Mouse (Mus musculus): ENCODE data around the gene 1700102P08Rik. TPM values are rescaled to one million over a fixed set of nuclear protein-coding genes. Genes with fewer than 3 reads are reported as not detected.

The 1700102P08Rik gene
- polyA plus RNA-seq, 1 experiment from 2014 or later, result 0.66 TPM

- Histone ChIP-seq H3K9me3 (replicated peaks; ENCODE audit: control insufficient read depth, low read length) (no peaks in the 10 kb centered on the region), H3K27ac (ENCODE audit: low read depth, low read length) (no peak overlapping the region), H3K4me2 (no peak overlapping the region), H3K36me3 (ENCODE audit: control insufficient read depth, insufficient read depth, low read length) (peaks cover 45% of the 10 kb centered on the region), H3K4me1 (ENCODE audit: control insufficient read depth, insufficient read depth, low read length) (peaks cover 3% of the 10 kb centered on the region; the same call in 1 of the 2 replicates), H3K27me3 (ENCODE audit: control insufficient read depth, insufficient read depth, low read length) (no peaks in the 10 kb centered on the region), H3K4me3 (ENCODE audit: low read depth, low read length) (no peak overlapping the region), H3K9ac (ENCODE audit: low read depth, low read length) (no peak overlapping the region)
- WGBS (ENCODE audit: insufficient replicate concordance), result 51% methylated on average over 9 of the region's 9 CpGs
- no peak for ATAC-seq (replicated peaks; ENCODE audit: insufficient number of reproducible peaks, low FRiP score, low TSS enrichment)
Measured at GRCm38 (mm10) chr9:108378234-108378633, 14.4 kb upstream of the 1700102P08Rik start.

DNA sequence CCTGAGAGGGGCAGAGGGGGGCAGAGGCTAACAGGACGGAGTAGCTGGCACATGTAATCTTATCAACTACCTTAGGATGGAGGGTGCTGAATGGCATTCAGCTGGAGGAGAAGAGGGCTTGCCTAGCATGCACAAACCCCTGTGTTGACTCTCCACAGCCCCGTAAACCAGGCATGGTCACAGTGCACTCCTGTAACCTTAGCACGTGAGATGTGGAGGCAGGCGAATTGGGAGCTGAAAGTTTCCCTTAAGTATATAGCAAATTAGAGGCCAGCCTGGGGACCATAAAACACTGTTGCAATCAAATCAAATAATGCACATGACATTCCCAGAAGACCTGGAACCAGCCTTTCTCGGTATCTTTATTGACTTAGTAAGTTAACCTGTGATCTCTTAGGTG is 13.9 kb upstream of the 1700102P08Rik start:
- ATAC-seq (replicated peaks; ENCODE audit: insufficient number of reproducible peaks, low FRiP score, low TSS enrichment), result no peak
- WGBS (ENCODE audit: insufficient replicate concordance), result 71% methylated on average over 5 of the region's 5 CpGs
- peaks cover 44% of the 10 kb centered on the region for H3K36me3 ChIP-seq (ENCODE audit: control insufficient read depth, insufficient read depth, low read length)
- H3K4me3 ChIP-seq (ENCODE audit: low read depth, low read length), result no peak overlapping the region
- H3K4me1 ChIP-seq (ENCODE audit: control insufficient read depth, insufficient read depth, low read length), result peaks cover 3% of the 10 kb centered on the region; the same call in 1 of the 2 replicates
- no peaks in the 10 kb centered on the region for H3K9me3 ChIP-seq (replicated peaks; ENCODE audit: control insufficient read depth, low read length)
- H3K4me2 ChIP-seq, result no peak overlapping the region
- H3K27me3 ChIP-seq (ENCODE audit: control insufficient read depth, insufficient read depth, low read length), result no peaks in the 10 kb centered on the region
- no peak overlapping the region for H3K27ac ChIP-seq (ENCODE audit: low read depth, low read length)
- no peak overlapping the region for H3K9ac ChIP-seq (ENCODE audit: low read depth, low read length)

DNA sequence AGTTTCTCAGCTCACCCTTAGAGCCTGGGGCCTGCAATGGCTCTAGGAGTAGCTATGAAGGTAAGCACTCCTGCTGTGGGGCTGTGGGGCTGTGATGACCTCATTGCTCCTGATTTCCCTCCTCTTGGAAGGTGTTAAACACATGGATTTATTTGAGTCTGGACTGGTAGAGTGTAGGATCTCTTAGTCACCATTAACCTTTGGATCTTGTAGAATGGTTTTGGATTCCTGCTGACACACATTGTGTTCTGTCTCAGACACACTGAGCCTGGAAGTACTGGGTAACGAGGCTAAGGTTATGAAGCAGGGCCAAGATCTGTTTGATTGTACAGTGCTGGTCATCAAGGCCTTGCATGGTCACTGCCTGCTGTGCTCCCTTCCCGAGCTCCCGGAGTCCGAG is 13.3 kb upstream of the 1700102P08Rik start:
- peaks cover 44% of the 10 kb centered on the region for H3K36me3 ChIP-seq (ENCODE audit: control insufficient read depth, insufficient read depth, low read length)
- 60% methylated on average over 4 of the region's 4 CpGs for WGBS (ENCODE audit: insufficient replicate concordance)

DNA sequence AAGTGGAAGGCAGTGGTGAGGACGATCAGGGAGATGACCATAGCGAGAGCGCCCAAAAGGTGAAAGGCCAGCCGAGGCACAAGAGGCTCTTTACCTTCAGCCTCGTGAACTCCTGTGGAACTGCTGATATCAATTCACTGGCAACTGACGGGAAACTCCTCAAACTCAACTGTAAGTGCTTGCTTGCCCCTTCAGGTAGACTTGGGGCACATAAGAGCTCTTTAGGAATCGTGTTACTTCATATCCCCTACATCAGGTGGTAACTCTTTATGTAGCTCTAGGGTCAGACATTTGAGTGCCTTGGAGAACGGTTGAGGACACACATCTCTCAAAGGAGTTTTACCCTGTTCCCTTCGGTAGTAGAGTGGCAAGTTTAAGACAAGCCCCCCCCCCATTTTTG is 11.2 kb upstream of the 1700102P08Rik start:
- Histone ChIP-seq H3K4me2 (no peak overlapping the region), H3K4me1 (ENCODE audit: control insufficient read depth, insufficient read depth, low read length) (peaks cover 3% of the 10 kb centered on the region; the same call in 1 of the 2 replicates), H3K4me3 (ENCODE audit: low read depth, low read length) (no peak overlapping the region), H3K27ac (ENCODE audit: low read depth, low read length) (no peak overlapping the region), H3K9ac (ENCODE audit: low read depth, low read length) (no peak overlapping the region), H3K27me3 (ENCODE audit: control insufficient read depth, insufficient read depth, low read length) (no peaks in the 10 kb centered on the region), H3K36me3 (ENCODE audit: control insufficient read depth, insufficient read depth, low read length) (peaks cover 46% of the 10 kb centered on the region), H3K9me3 (replicated peaks; ENCODE audit: control insufficient read depth, low read length) (no peaks in the 10 kb centered on the region)
- WGBS (ENCODE audit: insufficient replicate concordance), result 91% methylated on average over 9 of the region's 9 CpGs
- ATAC-seq (replicated peaks; ENCODE audit: insufficient number of reproducible peaks, low FRiP score, low TSS enrichment), result no peak

More for the DNA sequence above, 13.3 kb upstream of the 1700102P08Rik start:
- no peaks in the 10 kb centered on the region for H3K9me3 ChIP-seq (replicated peaks; ENCODE audit: control insufficient read depth, low read length)
- no peak overlapping the region for H3K4me2 ChIP-seq
- no peak overlapping the region for H3K4me3 ChIP-seq (ENCODE audit: low read depth, low read length)
- no peak overlapping the region for H3K27ac ChIP-seq (ENCODE audit: low read depth, low read length)
- H3K9ac ChIP-seq (ENCODE audit: low read depth, low read length), result no peak overlapping the region
- no peak for ATAC-seq (replicated peaks; ENCODE audit: insufficient number of reproducible peaks, low FRiP score, low TSS enrichment)
- H3K4me1 ChIP-seq (ENCODE audit: control insufficient read depth, insufficient read depth, low read length), result peaks cover 3% of the 10 kb centered on the region; the same call in 1 of the 2 replicates
- H3K27me3 ChIP-seq (ENCODE audit: control insufficient read depth, insufficient read depth, low read length), result no peaks in the 10 kb centered on the region

- H3K27ac ChIP-seq (ENCODE audit: low read depth, low read length), result no peak overlapping the region
- H3K4me1 ChIP-seq (ENCODE audit: control insufficient read depth, insufficient read depth, low read length), result no peaks in the 10 kb centered on the region
- ATAC-seq (replicated peaks; ENCODE audit: insufficient number of reproducible peaks, low FRiP score, low TSS enrichment), result no peak
- WGBS (ENCODE audit: insufficient replicate concordance), result 79% methylated on average over 7 of the region's 7 CpGs
- H3K4me2 ChIP-seq, result no peak overlapping the region
- no peaks in the 10 kb centered on the region for H3K27me3 ChIP-seq (ENCODE audit: control insufficient read depth, insufficient read depth, low read length)
- no peak overlapping the region for H3K9ac ChIP-seq (ENCODE audit: low read depth, low read length)
- H3K4me3 ChIP-seq (ENCODE audit: low read depth, low read length), result no peak overlapping the region
- peaks cover 42% of the 10 kb centered on the region for H3K36me3 ChIP-seq (ENCODE audit: control insufficient read depth, insufficient read depth, low read length)
- no peaks in the 10 kb centered on the region for H3K9me3 ChIP-seq (replicated peaks; ENCODE audit: control insufficient read depth, low read length)
Measured at GRCm38 (mm10) chr9:108385006-108385405, 7.6 kb upstream of the 1700102P08Rik start.

GRCm38 (mm10) chr9:108386816-108387215 is 5.8 kb upstream of the 1700102P08Rik start:
- H3K4me1 ChIP-seq (ENCODE audit: control insufficient read depth, insufficient read depth, low read length), result no peaks in the 10 kb centered on the region
- no peak for ATAC-seq (replicated peaks; ENCODE audit: insufficient number of reproducible peaks, low FRiP score, low TSS enrichment)
- peaks cover 38% of the 10 kb centered on the region for H3K36me3 ChIP-seq (ENCODE audit: control insufficient read depth, insufficient read depth, low read length)
- H3K9ac ChIP-seq (ENCODE audit: low read depth, low read length), result no peak overlapping the region
- no peak overlapping the region for H3K27ac ChIP-seq (ENCODE audit: low read depth, low read length)
- 86% methylated on average over 4 of the region's 4 CpGs for WGBS (ENCODE audit: insufficient replicate concordance)
- no peak overlapping the region for H3K4me3 ChIP-seq (ENCODE audit: low read depth, low read length)
- no peaks in the 10 kb centered on the region for H3K9me3 ChIP-seq (replicated peaks; ENCODE audit: control insufficient read depth, low read length)
- H3K4me2 ChIP-seq, result no peak overlapping the region
- no peaks in the 10 kb centered on the region for H3K27me3 ChIP-seq (ENCODE audit: control insufficient read depth, insufficient read depth, low read length)

DNA sequence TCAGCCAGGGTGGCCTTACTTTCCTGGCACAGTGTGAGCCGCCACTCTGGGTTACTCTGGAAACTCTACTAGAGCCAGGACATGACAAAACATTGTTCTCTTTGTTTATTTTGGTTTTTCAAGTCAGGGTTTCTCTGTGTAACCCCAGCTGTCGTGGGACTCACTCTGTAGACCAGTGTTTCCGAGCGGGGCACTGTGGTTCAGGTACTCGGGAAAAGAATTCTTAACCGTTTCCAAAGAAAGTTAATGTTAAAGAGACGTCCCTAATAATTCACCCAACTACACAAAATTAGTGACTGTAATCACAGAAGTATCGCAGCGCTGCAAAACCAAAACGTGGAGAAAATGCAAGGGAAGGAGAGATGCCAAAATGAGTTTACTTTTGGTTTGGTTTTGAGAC is 4.0 kb upstream of the 1700102P08Rik start:
- Histone ChIP-seq H3K27me3 (ENCODE audit: control insufficient read depth, insufficient read depth, low read length) (no peaks in the 10 kb centered on the region), H3K4me1 (ENCODE audit: control insufficient read depth, insufficient read depth, low read length) (no peaks in the 10 kb centered on the region), H3K9ac (ENCODE audit: low read depth, low read length) (no peak overlapping the region), H3K36me3 (ENCODE audit: control insufficient read depth, insufficient read depth, low read length) (peaks cover 41% of the 10 kb centered on the region), H3K27ac (ENCODE audit: low read depth, low read length) (no peak overlapping the region), H3K9me3 (replicated peaks; ENCODE audit: control insufficient read depth, low read length) (no peaks in the 10 kb centered on the region), H3K4me3 (ENCODE audit: low read depth, low read length) (no peak overlapping the region), H3K4me2 (no peak overlapping the region)
- no peak for ATAC-seq (replicated peaks; ENCODE audit: insufficient number of reproducible peaks, low FRiP score, low TSS enrichment)
- WGBS (ENCODE audit: insufficient replicate concordance), result 87% methylated on average over 10 of the region's 10 CpGs

DNA sequence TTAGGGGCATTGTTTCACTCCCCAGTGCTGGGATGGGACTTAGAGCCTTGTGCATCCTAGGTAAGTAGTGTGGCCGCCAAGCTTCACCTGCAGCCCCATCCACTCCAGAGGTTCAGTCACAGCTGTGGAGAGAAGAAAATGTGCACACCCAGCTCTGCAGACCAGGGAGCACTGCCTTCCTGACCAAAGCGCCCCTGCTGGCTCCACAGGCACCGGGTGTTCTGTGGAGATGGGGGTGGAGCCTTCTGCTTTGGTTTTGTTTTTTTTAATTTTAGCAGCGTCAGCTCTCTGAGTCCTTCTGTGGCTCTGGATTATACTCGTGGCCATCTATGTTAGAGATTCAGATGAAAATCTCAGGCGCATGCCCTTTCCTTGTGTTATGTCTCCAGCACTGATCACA is 3.4 kb upstream of the 1700102P08Rik start:
- 85% methylated on average over 6 of the region's 6 CpGs for WGBS (ENCODE audit: insufficient replicate concordance)
- Histone ChIP-seq H3K27ac (ENCODE audit: low read depth, low read length) (no peak overlapping the region), H3K9me3 (replicated peaks; ENCODE audit: control insufficient read depth, low read length) (no peaks in the 10 kb centered on the region), H3K4me3 (ENCODE audit: low read depth, low read length) (no peak overlapping the region), H3K36me3 (ENCODE audit: control insufficient read depth, insufficient read depth, low read length) (peaks cover 41% of the 10 kb centered on the region), H3K4me1 (ENCODE audit: control insufficient read depth, insufficient read depth, low read length) (no peaks in the 10 kb centered on the region), H3K9ac (ENCODE audit: low read depth, low read length) (no peak overlapping the region), H3K27me3 (ENCODE audit: control insufficient read depth, insufficient read depth, low read length) (no peaks in the 10 kb centered on the region), H3K4me2 (no peak overlapping the region)
- ATAC-seq (replicated peaks; ENCODE audit: insufficient number of reproducible peaks, low FRiP score, low TSS enrichment), result no peak

DNA sequence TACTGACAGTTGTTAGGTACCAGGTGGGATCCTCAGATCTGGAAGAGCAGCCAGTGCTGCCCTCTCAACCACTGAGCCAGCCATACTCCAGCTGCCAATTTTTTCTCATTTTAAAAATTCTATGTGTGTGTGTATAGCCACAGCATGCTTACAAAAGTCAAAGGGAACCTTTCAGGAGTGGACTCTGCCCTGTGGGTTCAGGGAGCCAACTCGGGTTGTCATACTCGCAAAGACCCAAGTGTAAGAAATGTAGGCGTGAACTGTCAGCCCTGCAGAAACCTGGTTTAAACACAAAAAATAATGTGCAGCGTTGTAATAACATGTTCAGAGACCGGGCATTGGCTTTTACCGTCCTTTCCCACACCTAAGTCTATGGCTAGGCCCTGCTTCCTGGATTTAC is 1.6 kb downstream of the 1700102P08Rik start:
- H3K4me2 ChIP-seq, result no peak overlapping the region
- no peak overlapping the region for H3K27ac ChIP-seq (ENCODE audit: low read depth, low read length)
- no peak overlapping the region for H3K4me3 ChIP-seq (ENCODE audit: low read depth, low read length)
- no peaks in the 10 kb centered on the region for H3K9me3 ChIP-seq (replicated peaks; ENCODE audit: control insufficient read depth, low read length)
- 92% methylated on average over 6 of the region's 6 CpGs for WGBS (ENCODE audit: insufficient replicate concordance)
- no peaks in the 10 kb centered on the region for H3K4me1 ChIP-seq (ENCODE audit: control insufficient read depth, insufficient read depth, low read length)
- H3K27me3 ChIP-seq (ENCODE audit: control insufficient read depth, insufficient read depth, low read length), result no peaks in the 10 kb centered on the region
- H3K36me3 ChIP-seq (ENCODE audit: control insufficient read depth, insufficient read depth, low read length), result peaks cover 20% of the 10 kb centered on the region
- no peak for ATAC-seq (replicated peaks; ENCODE audit: insufficient number of reproducible peaks, low FRiP score, low TSS enrichment)
- no peak overlapping the region for H3K9ac ChIP-seq (ENCODE audit: low read depth, low read length)
